Mouse (Mus musculus) thymus, postnatal 4 days (tissue): ENCODE measurements around the gene Ndufs8.

ENCODE experiments used
- DNase-seq: peaks from one replicate; pipeline ENCODE4 v3.0.0; 2021

The Ndufs8 gene

DNA sequence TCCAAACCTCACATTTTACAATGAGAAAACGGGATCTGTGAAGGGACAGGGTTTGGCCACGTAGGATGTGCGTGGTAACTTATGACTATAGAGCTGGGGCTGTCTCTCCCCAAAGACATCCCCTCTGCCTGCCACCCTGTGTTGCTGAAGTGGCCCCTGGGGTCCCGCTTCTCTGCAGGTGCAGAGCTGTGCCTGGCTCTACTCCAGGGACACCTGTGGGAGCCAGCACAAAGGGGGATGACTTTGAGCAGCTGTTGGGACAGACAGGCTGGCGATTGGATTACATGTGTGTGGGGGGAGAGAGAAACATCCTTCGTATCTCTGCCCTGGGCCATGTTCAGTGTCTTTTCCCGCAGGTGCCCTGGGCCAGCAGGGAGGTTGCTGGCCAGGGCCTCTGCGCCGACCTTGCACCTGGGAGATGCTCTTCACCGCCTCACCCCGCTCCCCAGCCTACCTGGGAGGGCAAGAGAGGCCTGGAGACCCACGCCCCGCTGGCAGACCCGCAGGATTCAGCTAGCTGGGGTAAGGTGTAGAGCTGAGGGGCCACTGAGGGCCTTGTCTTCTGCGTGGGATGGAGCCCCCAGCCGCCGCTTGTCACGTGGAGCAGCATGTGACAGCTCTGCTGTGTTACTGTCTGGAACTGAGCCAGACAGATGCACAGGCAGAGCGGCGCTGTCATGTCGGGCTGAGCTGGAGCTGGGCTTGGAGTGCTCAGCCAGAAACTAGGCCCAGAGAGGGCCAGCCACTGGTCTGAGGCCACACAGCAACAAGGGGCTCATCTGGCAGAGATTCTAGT is 17.9 kb upstream of the Ndufs8 start:
- peak; percentile 62 for DNase-seq

DNA sequence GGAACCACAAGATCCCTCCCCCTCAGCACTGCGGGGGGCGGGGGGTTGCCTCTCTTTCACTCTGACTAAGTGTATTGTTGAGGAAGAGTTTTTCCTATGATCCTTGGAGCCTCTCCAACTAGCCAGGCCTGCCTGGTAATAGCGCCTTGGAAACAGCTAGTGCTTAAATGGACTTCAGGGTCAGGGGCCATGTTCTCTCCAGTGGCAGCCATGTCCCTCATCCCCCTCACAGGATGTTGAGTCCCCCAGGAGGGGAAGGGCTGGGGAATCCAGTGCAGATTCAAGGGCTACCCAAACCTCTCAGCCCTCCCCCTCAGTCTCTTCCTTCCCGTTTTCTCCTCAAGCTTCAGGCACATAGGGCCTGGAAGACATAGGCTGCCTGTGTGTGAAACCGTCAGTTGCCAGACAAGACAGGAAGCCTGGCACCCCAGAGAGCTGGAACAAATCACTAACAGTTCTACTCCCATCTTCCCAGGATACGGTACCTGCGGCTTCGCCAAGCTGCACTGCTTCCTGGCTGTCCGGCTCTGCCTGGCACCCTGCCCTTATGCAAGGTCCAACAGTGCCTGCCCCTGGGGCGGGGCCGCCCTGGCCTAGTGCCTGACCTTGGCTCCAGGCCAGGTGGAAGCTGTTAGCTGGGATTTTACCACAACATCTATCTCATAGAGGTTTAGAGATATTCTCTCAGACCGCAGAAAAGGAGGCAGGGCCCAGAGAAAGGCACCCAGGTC is 16.8 kb upstream of the Ndufs8 start, which contains the start of gene Aldh3b1:
Gene Aldh3b1 (minus strand): TSS at position 598 of the 731 bp plus-strand sequence.
- DNase-seq = peak; percentile 49

DNA sequence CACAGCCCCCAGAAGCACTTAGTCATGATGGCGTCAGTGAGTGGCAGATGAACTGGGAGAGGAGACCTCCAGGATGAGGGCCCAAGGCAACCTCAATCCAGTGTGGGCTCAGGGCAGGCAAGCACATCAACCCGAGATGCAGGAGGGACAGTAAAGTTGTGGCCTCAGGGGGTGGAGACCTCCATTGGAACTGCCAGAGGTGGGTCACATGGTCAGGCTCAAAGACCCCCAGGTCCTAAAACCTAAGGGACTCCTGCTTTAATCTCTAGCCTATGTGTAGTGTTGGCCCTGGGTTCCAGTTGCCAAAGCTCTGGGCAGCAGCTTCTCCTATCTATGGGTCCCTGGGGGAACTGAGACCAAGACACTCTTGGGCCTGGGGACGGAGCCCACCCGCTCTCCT is 16.2 kb upstream of the Ndufs8 start:
- no peak for DNase-seq

DNA sequence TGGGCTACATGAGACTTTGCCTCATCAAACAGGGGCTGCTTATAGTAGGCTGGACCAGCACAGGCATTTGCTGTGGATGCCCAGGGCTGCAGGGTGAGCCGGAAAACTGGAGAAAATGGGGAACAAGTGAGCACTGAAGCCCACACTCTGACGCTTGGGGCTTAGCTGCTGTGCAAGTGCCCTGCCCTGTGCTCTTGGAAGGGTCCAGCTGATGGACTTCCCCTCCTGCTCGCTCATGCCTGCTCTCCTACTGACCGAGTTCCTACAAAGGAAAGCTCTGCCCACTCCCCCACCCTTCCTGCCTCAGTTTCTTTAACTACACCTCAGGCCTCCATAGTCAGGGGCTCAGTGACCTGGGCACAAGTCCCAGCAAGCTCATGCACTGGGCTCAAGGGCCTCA is 15.4 kb upstream of the Ndufs8 start:
- no peak for DNase-seq

DNA sequence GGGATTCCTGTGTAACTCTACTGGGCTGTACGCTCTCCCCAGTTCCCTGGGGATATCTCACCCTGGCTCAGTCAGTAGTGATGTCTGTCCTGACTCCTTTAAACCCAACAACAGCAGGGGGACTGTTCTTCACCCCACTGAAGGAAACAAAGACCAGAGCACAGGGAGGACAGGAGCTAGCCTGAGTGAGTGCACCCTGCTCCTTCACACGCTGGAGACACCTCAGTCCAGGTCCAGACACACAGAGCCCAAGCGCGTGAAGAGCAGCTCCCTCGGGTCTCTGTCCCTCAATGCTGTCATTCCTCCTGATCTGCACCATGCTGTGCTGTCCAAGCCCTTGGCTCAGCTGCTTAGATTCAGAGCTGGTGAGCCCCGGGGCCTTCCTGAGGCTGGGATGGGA is 14.1 kb upstream of the Ndufs8 start:
- no peak for DNase-seq

DNA sequence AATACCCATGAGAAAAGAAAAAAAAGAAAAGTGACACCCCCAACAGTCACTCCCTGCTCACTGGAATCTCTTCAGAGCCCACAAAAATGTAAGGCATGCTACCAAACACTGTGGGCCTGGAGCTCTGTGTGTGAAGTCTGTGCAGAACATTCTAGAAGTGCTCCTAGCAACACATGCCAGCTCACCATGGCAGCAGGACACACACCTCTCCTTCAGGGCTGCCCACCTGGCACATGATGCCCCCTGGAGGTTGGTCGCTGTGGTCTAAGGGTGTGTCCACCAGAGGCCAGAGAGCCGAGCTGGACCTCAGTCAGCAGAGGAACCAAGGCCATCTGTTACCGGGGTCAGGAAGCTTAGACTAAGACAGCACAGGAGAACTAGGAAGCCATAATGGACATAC is 13.7 kb upstream of the Ndufs8 start:
- DNase-seq = no peak

DNA sequence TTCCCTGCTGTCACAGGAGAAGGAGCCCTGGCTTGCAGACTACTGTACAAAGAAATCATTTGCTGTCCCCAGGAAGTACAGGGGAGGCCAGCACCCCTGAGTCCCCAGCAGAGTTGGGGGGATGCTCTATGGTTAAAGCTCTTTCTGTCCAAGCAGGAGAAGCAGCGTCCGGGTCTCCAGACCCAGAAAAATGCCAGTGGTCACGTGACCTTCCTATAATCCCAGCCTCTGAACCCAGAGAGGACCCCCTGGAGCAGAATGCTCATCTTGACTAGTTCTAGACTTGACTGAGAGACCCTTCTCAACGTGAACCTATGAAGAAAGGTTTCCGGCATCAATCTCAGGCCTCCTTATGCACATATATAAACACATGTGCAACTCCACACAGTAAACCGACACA is 13.3 kb upstream of the Ndufs8 start:
- no peak for DNase-seq

DNA sequence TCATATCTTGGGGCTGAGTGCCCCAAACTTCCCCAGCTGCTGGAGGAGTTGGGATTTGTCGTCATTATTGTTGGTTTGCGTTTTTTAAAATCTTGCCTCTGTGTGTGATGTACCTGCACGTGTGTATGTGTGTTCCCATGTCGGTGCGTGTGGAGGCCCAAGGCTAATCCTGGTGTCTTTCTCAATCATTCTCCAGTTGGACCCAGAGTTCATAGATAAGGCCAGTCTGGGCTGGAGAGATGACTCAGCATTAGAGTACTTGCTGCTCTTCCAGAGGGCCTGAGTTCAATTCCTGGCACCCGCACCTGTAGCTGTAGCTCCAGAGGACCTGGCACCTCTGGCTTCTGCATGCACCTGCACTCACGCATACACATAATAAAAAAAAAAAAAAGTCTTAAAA is 12.3 kb upstream of the Ndufs8 start:
- DNase-seq = no peak

DNA sequence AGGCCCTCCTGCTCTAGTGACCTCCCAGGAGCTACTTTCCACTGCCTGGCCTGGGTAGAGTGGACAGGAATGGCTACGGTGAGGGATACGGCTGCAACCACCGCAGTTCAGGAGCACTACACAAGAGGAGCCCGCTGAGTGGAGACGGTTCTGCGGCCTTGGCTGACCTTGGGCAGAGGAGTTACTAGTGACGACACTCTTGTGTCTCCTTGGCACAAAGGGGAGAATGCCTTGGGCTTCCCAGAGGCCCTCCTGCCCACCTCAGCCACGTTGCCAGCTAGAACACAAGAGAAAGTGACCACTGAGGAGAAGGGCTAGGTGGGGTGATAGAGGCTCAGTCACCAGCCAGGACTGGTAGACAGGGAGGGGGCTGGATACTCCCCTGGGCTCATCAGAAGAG is 11.6 kb upstream of the Ndufs8 start:
- no peak for DNase-seq

DNA sequence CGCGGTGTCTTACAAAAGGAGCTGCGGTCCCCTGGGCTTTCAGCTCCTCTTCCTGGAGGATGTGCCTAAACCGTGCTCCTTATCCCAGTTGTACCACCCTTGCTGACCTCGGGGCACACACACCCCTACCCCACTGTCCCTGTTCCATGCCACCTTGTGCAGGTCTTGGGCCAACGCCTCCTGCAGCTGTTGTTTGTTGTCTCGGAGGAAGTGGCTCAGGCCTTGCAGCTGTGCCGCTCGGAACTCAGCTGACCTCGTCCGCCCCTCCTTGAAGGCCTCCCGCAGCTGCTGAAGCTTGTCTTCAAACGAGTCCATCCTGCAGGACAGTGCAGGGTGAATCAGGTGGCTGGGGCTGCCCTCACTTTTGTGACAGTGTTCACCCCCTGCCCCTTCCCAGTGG is 11.0 kb upstream of the Ndufs8 start:
- DNase-seq = no peak

DNA sequence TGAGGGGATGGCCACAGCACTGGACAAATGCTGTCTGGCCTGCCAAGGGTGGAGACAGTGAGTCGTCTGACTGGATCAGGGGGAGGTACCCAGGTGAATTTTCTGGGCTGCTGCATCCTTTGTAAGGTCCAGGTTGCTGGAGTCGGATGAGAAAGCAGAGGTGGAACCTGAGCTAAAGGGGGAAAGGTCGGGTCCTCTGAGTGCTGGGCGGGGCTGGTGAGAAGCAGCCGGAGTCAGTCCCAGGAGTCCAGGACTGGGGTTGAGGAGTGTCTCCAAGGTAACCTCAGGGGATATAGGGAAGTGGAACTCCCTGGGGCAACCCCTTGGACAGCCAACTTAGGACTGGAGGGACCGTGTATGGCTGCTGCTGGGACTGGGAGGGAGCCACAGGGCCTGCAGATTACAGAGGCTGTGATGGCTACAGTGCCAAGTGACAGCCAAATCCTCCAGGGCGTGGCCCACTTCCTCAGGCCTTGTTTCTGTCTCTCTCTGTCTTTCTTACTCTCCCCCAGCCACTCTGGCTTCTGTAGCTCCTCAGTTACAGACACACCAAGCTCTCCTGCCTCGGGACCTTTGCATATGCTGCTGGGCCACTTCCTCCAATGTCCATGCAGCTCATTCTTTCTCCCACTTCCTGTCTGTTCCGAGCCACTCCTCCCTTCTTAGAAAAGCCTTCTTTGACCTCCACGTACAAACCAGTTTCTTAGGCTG is 10.2 kb upstream of the Ndufs8 start:
- DNase-seq = no peak

DNA sequence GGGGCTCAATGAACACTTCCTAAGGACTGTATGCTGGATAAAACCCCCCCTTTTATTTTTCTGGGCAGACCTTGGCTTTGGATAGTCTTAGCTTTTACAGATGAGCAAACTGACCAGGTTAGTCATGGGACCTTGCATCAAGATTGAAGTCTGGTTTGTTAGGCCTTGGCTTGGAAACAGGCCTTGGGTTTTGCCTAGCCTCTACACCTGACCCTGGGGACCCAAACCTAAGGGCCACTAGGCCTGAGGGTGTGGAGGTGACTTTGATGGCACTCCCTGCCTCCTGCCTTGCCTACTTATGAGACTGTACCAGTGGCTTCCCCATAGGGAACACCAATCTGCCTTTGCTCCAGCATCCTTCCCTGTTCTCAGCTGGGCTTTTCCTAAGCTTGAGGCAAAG is 7.4 kb upstream of the Ndufs8 start:
- no peak for DNase-seq

DNA sequence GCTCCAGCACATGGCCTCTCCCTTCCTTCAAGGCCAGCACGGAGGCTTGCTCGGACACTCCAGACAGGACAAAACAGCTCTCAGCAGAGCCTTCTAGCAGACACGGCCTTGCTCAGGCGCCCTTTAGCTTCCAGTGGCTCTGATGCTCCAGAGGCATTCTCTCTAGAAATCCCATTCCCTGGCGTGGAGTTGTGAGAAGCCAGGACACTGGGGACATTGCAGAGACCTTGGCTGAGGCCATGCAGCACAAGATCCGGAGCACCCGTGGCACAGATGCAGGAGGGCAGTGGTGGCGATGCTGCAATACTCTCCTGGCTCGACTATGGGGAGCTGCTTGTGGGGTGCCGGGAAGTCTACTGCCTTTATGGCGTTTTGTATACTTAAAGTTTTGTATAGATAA is 4.2 kb upstream of the Ndufs8 start:
- no peak for DNase-seq

DNA sequence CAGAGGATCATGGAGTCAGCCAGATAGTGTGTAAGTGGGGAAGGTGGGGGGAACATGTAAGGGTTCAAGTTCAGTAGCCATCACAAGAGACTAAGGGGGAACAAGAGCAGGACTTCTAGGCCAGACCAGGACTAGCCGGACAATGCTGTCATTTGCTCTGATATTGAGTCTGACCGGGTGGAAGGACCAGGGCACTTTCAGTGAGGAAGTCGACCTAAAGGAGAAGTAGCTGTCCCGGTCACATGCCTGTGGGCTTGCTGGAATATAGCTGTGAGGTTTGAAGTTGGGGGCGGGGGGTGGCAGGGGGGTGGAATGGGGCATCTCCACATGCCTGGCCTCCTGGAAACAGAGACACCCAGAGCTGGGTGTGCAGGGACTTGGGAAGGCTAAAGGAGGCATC is 2.0 kb upstream of the Ndufs8 start:
- no peak for DNase-seq

DNA sequence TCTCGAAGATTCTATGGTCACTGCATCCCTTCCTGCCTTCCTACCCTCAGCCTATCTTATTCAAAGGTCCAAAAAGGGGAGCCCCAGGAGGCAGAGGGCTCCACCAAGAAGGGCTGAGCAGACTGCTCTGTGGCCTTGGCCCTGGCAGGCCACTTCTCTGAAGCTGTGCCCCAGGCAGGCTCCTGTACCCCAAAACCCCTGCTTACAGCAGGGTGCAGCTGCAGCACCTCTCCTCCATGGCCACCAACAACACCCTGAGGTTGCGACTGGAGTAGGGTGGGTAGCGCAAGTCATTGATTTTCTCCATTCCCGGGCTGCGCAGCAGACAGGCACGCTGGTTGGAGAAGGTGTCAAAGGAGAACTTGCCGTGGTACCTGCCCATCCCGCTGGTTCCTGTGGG is 1.1 kb upstream of the Ndufs8 start:
- DNase-seq = no peak

DNA sequence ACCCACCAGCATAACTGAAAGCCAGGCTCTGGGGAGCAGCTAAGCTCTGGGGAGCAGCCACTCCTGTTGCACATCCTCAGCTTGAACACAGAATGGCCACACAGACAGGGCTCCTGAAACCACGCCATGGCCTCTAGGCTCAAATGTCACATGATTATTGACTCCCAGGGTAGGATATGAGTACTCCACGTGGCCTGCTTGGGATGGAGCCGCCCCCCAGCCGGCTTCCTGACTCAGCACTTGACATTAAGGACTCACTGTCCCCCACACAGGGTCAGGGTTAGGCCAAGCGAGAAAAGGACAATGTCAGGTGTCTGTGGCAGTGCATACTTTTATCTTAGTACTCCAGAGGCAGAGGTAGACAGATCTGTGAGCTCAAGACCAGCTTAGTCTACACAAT is 2.4 kb downstream of the Ndufs8 start:
- DNase-seq = no peak

DNA sequence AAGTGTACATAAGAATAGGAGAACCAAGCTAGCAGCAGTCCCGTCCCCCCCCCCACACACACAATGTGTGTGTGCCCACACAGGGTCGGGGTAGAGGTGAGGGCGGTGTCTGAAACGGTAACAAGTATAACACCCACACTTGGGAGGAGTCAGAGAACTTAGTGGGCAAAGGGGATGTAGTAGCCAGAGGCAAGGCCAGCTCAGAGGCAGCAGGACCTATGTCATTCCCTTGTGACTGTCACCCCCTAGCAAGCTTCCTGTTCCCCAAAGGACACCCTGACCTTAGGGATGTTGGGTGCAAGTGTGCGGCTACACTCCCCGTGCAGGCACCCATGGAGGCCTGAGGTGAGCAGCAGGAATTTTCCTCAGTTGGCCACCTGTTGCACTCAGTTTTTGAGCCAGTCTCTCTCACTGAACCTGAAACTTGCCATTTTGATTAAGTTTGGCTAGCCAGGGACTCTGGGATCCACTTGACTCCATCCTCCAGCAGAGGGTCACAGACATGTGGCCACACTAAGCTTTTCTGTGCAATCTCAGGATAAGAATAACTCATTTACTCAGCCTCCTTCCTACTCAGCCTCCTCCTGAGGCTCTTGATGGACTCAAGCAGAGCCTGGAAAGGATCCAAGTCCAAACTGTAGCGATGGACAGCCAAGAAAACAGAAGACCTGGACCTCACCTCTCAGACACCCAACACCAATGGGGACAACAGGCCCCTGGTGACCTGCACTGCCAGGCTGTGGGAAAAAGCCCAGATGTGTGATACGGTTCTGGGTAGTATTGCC is 4.5 kb downstream of the Ndufs8 start:
- DNase-seq = no peak

DNA sequence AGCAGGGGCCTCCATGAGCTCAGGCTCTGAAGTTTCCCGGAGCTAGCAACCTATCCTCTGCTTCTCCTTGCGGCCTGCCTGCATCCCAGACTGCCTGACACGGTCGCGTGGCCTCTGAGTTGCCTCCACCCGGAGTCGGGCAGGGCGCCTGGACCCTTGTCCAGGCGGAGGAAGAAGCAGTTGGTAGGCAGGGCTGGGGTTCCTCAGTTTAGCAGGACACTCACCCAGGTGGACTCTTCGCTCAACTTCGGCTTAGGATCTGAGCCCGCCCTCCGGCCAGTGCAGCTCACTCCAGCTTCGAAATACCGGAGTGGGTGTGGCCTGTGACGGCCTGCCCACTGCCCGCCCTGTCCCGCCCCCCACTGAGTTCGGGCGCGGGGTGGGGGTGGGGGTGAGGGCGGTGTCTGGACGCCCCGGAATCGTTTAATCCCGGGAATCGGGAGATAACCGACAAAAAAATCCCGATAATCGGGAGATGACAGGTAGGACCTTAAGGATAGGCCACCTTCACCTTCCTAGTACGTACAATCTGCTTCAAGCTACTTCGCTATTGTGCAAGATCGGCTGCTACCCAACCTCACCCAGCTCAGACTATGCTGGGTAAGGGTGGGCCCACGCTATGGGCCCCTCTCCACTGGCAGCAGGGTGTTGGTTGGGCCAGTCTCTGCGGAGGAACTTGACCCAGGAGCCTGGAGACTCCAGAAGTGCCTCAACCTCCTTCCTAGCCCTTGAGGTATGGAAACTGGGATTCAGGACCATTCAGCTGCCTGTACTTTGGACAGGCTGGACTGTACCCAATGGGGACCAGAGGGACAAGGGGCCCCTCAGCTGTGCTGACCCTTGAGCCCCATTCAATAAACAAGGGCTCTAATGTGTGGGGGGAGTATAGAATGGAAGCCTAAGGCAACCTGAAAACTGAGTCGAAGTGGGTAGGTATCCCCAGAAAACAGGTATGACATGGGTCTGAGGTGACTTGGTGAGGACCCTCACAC is 5.5 kb downstream of the Ndufs8 start, which contains the start of gene Tcirg1:
Gene Tcirg1 (minus strand): TSS at position 339 of the 992 bp plus-strand sequence.
- DNase-seq = peak; percentile 77

DNA sequence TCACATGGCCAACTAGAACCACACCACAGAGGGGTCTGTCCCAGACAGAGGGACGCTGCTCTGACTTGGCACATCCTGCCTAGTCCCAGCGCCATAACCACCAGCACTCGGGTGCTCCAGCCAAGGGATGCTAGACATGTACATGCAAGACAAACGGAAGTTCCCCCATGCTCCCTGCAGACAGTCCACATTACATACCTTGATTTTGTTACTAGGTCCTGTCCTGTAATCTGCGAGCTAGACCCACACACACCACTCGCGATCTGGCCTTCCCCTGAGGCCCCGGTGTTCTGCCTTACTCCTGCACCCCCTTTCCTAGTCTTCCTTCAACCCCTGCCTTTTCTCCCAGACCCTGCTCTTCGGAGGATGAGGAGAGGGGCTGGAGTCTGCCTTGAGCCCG is 6.2 kb downstream of the Ndufs8 start:
- DNase-seq = peak; percentile 39

DNA sequence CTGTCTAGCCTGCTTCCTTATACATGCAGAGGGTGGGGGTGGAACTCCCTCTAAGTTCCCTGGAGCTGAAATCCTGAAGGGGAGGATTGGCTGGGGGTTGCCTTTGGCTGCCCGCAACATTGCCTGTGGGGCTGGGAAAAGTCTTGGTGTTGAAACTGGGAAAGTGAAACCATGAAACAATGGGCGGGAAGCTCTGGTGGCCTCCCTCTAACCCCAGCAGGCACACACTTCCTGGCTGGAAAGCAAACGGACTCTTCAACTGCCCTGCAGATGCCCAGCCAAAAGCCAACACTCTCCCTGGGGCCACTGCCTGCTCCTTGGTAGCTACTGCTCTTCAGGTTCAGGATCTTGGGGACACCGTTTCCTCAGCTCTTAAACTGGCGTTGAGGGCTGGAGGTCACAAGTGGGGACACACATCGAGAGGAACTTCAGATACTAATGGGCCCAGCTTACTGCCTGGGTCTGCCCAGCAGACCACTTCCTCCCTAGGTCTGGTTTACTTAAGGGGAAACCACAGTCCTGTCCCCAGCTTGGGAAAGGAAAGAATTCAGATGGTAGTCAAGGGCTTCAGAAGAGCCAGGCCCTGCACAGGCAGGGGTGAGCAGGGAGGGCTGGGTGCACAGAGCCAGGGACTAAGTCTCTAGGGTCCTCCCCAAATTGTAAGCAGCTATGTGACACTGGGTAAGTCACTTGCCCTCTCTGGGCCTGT is 7.2 kb downstream of the Ndufs8 start:
- no peak for DNase-seq

DNA sequence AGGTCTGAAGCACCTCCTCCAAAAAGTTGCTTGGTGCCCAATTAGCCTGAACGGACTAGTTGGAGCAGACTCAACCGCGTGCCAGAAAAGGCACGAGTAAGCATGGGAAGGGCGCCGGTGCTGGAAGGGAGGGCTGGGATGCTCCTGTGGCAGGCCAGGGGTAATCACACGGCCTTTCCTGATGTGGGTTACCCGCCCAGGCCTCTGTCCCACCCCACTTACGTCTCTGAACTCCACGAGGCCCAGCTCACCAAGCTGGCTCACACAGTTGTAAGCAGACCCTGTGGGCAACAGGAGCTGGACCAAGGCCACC is 8.3 kb downstream of the Ndufs8 start:
- no peak for DNase-seq
